Mouse (Mus musculus): Measurements from ENCODE around the gene Stra6. TPM values are rescaled to one million over a fixed set of nuclear protein-coding genes. Genes with fewer than 3 reads are reported as not detected.

Stra6 gene
- polyA plus RNA-seq, 1 experiment from 2014 or later, result 9.9 TPM

- Histone ChIP-seq H3K4me1 (ENCODE audit: control insufficient read depth, insufficient read depth, low read length) (peaks cover 29% of the 10 kb centered on the region), H3K9ac (ENCODE audit: low read length) (no peak overlapping the region), H3K9me3 (replicated peaks; ENCODE audit: control insufficient read depth, low read length) (no peaks in the 10 kb centered on the region), H3K4me2 (ENCODE audit: low read length) (no peak overlapping the region), H3K27ac (ENCODE audit: low read depth, low read length) (peak overlapping the region; percentile 84), H3K36me3 (ENCODE audit: control insufficient read depth, insufficient read depth, low read length) (no peaks in the 10 kb centered on the region), H3K4me3 (ENCODE audit: low read depth, low read length) (no peak overlapping the region), H3K27me3 (replicated peaks; ENCODE audit: control insufficient read depth, insufficient read depth, low read length) (no peaks in the 10 kb centered on the region)
- 67% methylated on average over 6 of the region's 6 CpGs for WGBS
- DNase-seq (ENCODE audit: low spot score) (no peak), ATAC-seq (no peak)
These were observed 32.4 kb downstream of the Stra6 start for GRCm38 (mm10) chr9:58095977-58096376.

GRCm38 (mm10) chr9:58096629-58097301 is 33.2 kb downstream of the Stra6 start:
- DNase-seq (ENCODE audit: low spot score) (peak; percentile 94), ATAC-seq (peak; percentile 93)
- Histone ChIP-seq H3K9ac (ENCODE audit: low read length) (no peak overlapping the region; the same call in 1 of the 2 replicates), H3K36me3 (ENCODE audit: control insufficient read depth, insufficient read depth, low read length) (no peaks in the 10 kb centered on the region), H3K4me3 (ENCODE audit: low read depth, low read length) (no peak overlapping the region), H3K27me3 (replicated peaks; ENCODE audit: control insufficient read depth, insufficient read depth, low read length) (no peaks in the 10 kb centered on the region), H3K27ac (ENCODE audit: low read depth, low read length) (peak overlapping the region; percentile 84), H3K9me3 (replicated peaks; ENCODE audit: control insufficient read depth, low read length) (no peaks in the 10 kb centered on the region), H3K4me1 (ENCODE audit: control insufficient read depth, insufficient read depth, low read length) (peaks cover 32% of the 10 kb centered on the region), H3K4me2 (ENCODE audit: low read length) (no peak overlapping the region)
- WGBS, result 45% methylated on average over 5 of the region's 5 CpGs

GRCm38 (mm10) chr9:58099836-58100565 is 36.4 kb downstream of the Stra6 start:
- no peaks in the 10 kb centered on the region for H3K36me3 ChIP-seq (ENCODE audit: control insufficient read depth, insufficient read depth, low read length)
- DNase-seq (ENCODE audit: low spot score) (peak; percentile 78), ATAC-seq (peak; percentile 57; the same call in 1 of the 2 replicates)
- no peaks in the 10 kb centered on the region for H3K9me3 ChIP-seq (replicated peaks; ENCODE audit: control insufficient read depth, low read length)
- no peak overlapping the region for H3K4me3 ChIP-seq (ENCODE audit: low read depth, low read length)
- H3K27me3 ChIP-seq (replicated peaks; ENCODE audit: control insufficient read depth, insufficient read depth, low read length), result no peaks in the 10 kb centered on the region
- 82% methylated on average over 5 of the region's 5 CpGs for WGBS
- peak overlapping the region; percentile 60 for H3K27ac ChIP-seq (ENCODE audit: low read depth, low read length)
- H3K4me1 ChIP-seq (ENCODE audit: control insufficient read depth, insufficient read depth, low read length), result peaks cover 45% of the 10 kb centered on the region
- no peak overlapping the region for H3K9ac ChIP-seq (ENCODE audit: low read length)
- H3K4me2 ChIP-seq (ENCODE audit: low read length), result no peak overlapping the region

- ATAC-seq, result no peak
- DNase-seq (ENCODE audit: low spot score), result no peak
- H3K36me3 ChIP-seq (ENCODE audit: control insufficient read depth, insufficient read depth, low read length), result no peaks in the 10 kb centered on the region
- H3K4me2 ChIP-seq (ENCODE audit: low read length), result no peak overlapping the region
- H3K4me3 ChIP-seq (ENCODE audit: low read depth, low read length), result no peak overlapping the region
- no peak overlapping the region for H3K27ac ChIP-seq (ENCODE audit: low read depth, low read length)
- H3K9ac ChIP-seq (ENCODE audit: low read length), result no peak overlapping the region
- no peaks in the 10 kb centered on the region for H3K27me3 ChIP-seq (replicated peaks; ENCODE audit: control insufficient read depth, insufficient read depth, low read length)
- H3K9me3 ChIP-seq (replicated peaks; ENCODE audit: control insufficient read depth, low read length), result no peaks in the 10 kb centered on the region
- H3K4me1 ChIP-seq (ENCODE audit: control insufficient read depth, insufficient read depth, low read length), result peaks cover 38% of the 10 kb centered on the region
- 54% methylated on average over 4 of the region's 4 CpGs for WGBS
These were observed 38.4 kb downstream of the Stra6 start for GRCm38 (mm10) chr9:58102013-58102412.

GRCm38 (mm10) chr9:58103647-58104046 is 40.1 kb downstream of the Stra6 start:
- Histone ChIP-seq H3K4me1 (ENCODE audit: control insufficient read depth, insufficient read depth, low read length) (peaks cover 35% of the 10 kb centered on the region), H3K9ac (ENCODE audit: low read length) (no peak overlapping the region), H3K36me3 (ENCODE audit: control insufficient read depth, insufficient read depth, low read length) (no peaks in the 10 kb centered on the region), H3K27me3 (replicated peaks; ENCODE audit: control insufficient read depth, insufficient read depth, low read length) (no peaks in the 10 kb centered on the region), H3K4me2 (ENCODE audit: low read length) (no peak overlapping the region), H3K27ac (ENCODE audit: low read depth, low read length) (0 out of 2 replicates have a peak overlapping the region, but pooled peaks have one; percentile 54), H3K4me3 (ENCODE audit: low read depth, low read length) (no peak overlapping the region), H3K9me3 (replicated peaks; ENCODE audit: control insufficient read depth, low read length) (no peaks in the 10 kb centered on the region)
- DNase-seq (ENCODE audit: low spot score) (no peak), ATAC-seq (peak; percentile 55; the same call in 1 of the 2 replicates)
- whole genome bisulfite sequencing, result 19% methylated on average over 6 of the region's 6 CpGs

GRCm38 (mm10) chr9:58105595-58106169 is 42.1 kb downstream of the Stra6 start:
- Histone ChIP-seq H3K4me1 (ENCODE audit: control insufficient read depth, insufficient read depth, low read length) (peaks cover 32% of the 10 kb centered on the region), H3K9ac (ENCODE audit: low read length) (no peak overlapping the region), H3K4me3 (ENCODE audit: low read depth, low read length) (no peak overlapping the region), H3K36me3 (ENCODE audit: control insufficient read depth, insufficient read depth, low read length) (no peaks in the 10 kb centered on the region), H3K4me2 (ENCODE audit: low read length) (no peak overlapping the region), H3K27me3 (replicated peaks; ENCODE audit: control insufficient read depth, insufficient read depth, low read length) (no peaks in the 10 kb centered on the region), H3K27ac (ENCODE audit: low read depth, low read length) (no peak overlapping the region), H3K9me3 (replicated peaks; ENCODE audit: control insufficient read depth, low read length) (no peaks in the 10 kb centered on the region)
- WGBS, result 64% methylated on average over 15 of the region's 15 CpGs
- DNase-seq (ENCODE audit: low spot score) (no peak), ATAC-seq (no peak)

GRCm38 (mm10) chr9:58107494-58107893 is 43.9 kb downstream of the Stra6 start:
- ATAC-seq (no peak), DNase-seq (ENCODE audit: low spot score) (no peak)
- peaks cover 45% of the 10 kb centered on the region for H3K4me1 ChIP-seq (ENCODE audit: control insufficient read depth, insufficient read depth, low read length)

GRCm38 (mm10) chr9:58110787-58111186 is 47.2 kb downstream of the Stra6 start:
- WGBS, result 52% methylated on average over 5 of the region's 5 CpGs
- Histone ChIP-seq H3K4me2 (ENCODE audit: low read length) (no peak overlapping the region), H3K4me3 (ENCODE audit: low read depth, low read length) (no peak overlapping the region), H3K4me1 (ENCODE audit: control insufficient read depth, insufficient read depth, low read length) (peaks cover 59% of the 10 kb centered on the region), H3K27me3 (replicated peaks; ENCODE audit: control insufficient read depth, insufficient read depth, low read length) (no peaks in the 10 kb centered on the region), H3K9me3 (replicated peaks; ENCODE audit: control insufficient read depth, low read length) (no peaks in the 10 kb centered on the region), H3K9ac (ENCODE audit: low read length) (no peak overlapping the region), H3K36me3 (ENCODE audit: control insufficient read depth, insufficient read depth, low read length) (no peaks in the 10 kb centered on the region), H3K27ac (ENCODE audit: low read depth, low read length) (peak overlapping the region; percentile 99)
- peak; percentile 65 for DNase-seq (ENCODE audit: low spot score)
- no peak for ATAC-seq

More at GRCm38 (mm10) chr9:58107494-58107893, 43.9 kb downstream of the Stra6 start:
- no peaks in the 10 kb centered on the region for H3K9me3 ChIP-seq (replicated peaks; ENCODE audit: control insufficient read depth, low read length)
- H3K9ac ChIP-seq (ENCODE audit: low read length), result no peak overlapping the region
- H3K36me3 ChIP-seq (ENCODE audit: control insufficient read depth, insufficient read depth, low read length), result no peaks in the 10 kb centered on the region
- no peak overlapping the region for H3K4me3 ChIP-seq (ENCODE audit: low read depth, low read length)
- no peaks in the 10 kb centered on the region for H3K27me3 ChIP-seq (replicated peaks; ENCODE audit: control insufficient read depth, insufficient read depth, low read length)
- H3K4me2 ChIP-seq (ENCODE audit: low read length), result no peak overlapping the region
- H3K27ac ChIP-seq (ENCODE audit: low read depth, low read length), result peak overlapping the region; percentile 17; the same call in 1 of the 2 replicates
- 57% methylated on average over 5 of the region's 5 CpGs for WGBS
